Mouse (Mus musculus): ENCODE data around the gene Dcps. TPM values are rescaled to one million over a fixed set of nuclear protein-coding genes. Genes with fewer than 3 reads are reported as not detected.

The Dcps gene
- polyA plus RNA-seq (2015; fragmentation: Nextera tagmentation; extraction: Ambion mirVana), result 58.6 and 62.9 TPM in 2 replicates

GRCm38 (mm10) chr9:35175251-35176123, at the start of gene Dcps:
Gene Dcps, minus strand, starts transcription at chr9:35176061.
- Histone ChIP-seq H3K4me1 (replicated peaks) (peaks cover 34% of the 10 kb centered on the region), H3K27ac (peak within 1 kb of the TSS; percentile 82), H3K9ac (peak within 1 kb of the TSS; percentile 82), H3K27me3 (no peaks in the 10 kb centered on the region), H3K4me2 (peak within 1 kb of the TSS; percentile 91), H3K36me3 (peaks cover 7% of the 10 kb centered on the region), H3K9me3 (replicated peaks) (no peaks in the 10 kb centered on the region), H3K4me3 (replicated peaks) (peak within 1 kb of the TSS; percentile 74)
- WGBS (ENCODE audit: insufficient replicate concordance), result under 1% methylated on average over 38 of the region's 38 CpGs
- DNase-seq, result peak; percentile 80
- ATAC-seq (ENCODE audit: low read depth), result peak; percentile 99

DNA sequence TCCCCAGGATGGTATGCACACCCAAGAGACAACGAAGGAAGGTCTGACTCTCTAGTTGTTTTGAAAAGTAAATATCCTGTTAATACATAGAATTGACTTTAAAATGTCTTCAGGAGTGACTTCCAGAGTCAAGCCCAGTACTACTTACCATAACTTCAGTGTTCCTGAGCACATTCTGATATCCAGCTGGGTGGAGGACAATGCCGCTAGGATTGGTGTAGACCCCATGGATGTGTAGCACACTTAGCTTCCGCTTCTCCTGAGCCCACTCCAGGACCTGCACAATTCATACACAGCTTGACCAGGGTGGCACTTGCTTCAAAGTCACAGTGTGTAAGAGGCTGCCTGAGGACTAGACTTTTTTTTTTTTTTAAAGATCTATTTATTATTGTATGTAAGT, 47.6 kb upstream of the Dcps start:
- Histone ChIP-seq H3K27me3 (no peaks in the 10 kb centered on the region), H3K36me3 (peaks cover 29% of the 10 kb centered on the region), H3K9me3 (replicated peaks) (no peaks in the 10 kb centered on the region), H3K9ac (no peak overlapping the region), H3K4me3 (replicated peaks) (no peak overlapping the region), H3K4me2 (no peak overlapping the region), H3K4me1 (replicated peaks) (no peaks in the 10 kb centered on the region), H3K27ac (no peak overlapping the region)
- no peak for DNase-seq
- ATAC-seq (ENCODE audit: low read depth), result no peak
- 89% methylated on average over 3 of the region's 3 CpGs for WGBS (ENCODE audit: insufficient replicate concordance)

- DNase-seq (no peak), ATAC-seq (ENCODE audit: low read depth) (no peak)
- Histone ChIP-seq H3K9ac (no peak overlapping the region), H3K27me3 (no peaks in the 10 kb centered on the region), H3K4me3 (replicated peaks) (no peak overlapping the region), H3K27ac (no peak overlapping the region), H3K9me3 (replicated peaks) (no peaks in the 10 kb centered on the region), H3K4me1 (replicated peaks) (no peaks in the 10 kb centered on the region), H3K36me3 (peaks cover 70% of the 10 kb centered on the region), H3K4me2 (no peak overlapping the region)
- 64% methylated on average over 1 of the region's 1 CpGs for WGBS (ENCODE audit: insufficient replicate concordance)
Observed at GRCm38 (mm10) chr9:35217963-35218362, 42.1 kb upstream of the Dcps start.

- Histone ChIP-seq H3K27me3 (no peaks in the 10 kb centered on the region), H3K9ac (peak overlapping the region; percentile 86), H3K4me2 (peak overlapping the region; percentile 80), H3K27ac (peak overlapping the region; percentile 75), H3K9me3 (replicated peaks) (no peaks in the 10 kb centered on the region), H3K4me1 (replicated peaks) (peaks cover 25% of the 10 kb centered on the region), H3K4me3 (replicated peaks) (peak overlapping the region; percentile 89), H3K36me3 (peaks cover 73% of the 10 kb centered on the region)
- DNase-seq, result no peak
- WGBS (ENCODE audit: insufficient replicate concordance), result 29% methylated on average over 26 of the region's 26 CpGs
- no peak for ATAC-seq (ENCODE audit: low read depth)
Observed at GRCm38 (mm10) chr9:35211573-35212511, 36.0 kb upstream of the Dcps start.

GRCm38 (mm10) chr9:35210542-35211474, 34.9 kb upstream of the Dcps start, which contains the start of gene Foxred1:
Gene Foxred1, minus strand, starts transcription at chr9:35211055.
- peak; percentile 99 for DNase-seq
- H3K9me3 ChIP-seq (replicated peaks), result no peaks in the 10 kb centered on the region
- H3K4me3 ChIP-seq (replicated peaks), result peak within 1 kb of the TSS; percentile 89
- ATAC-seq (ENCODE audit: low read depth), result peak; percentile 99
- under 1% methylated on average over 72 of the region's 72 CpGs for WGBS (ENCODE audit: insufficient replicate concordance)
- H3K4me2 ChIP-seq, result peak within 1 kb of the TSS; percentile 95
- H3K36me3 ChIP-seq, result peaks cover 74% of the 10 kb centered on the region
- H3K9ac ChIP-seq, result peak within 1 kb of the TSS; percentile 90
- peak within 1 kb of the TSS; percentile 84 for H3K27ac ChIP-seq
- H3K27me3 ChIP-seq, result no peaks in the 10 kb centered on the region
- H3K4me1 ChIP-seq (replicated peaks), result peaks cover 25% of the 10 kb centered on the region

- peaks cover 53% of the 10 kb centered on the region for H3K36me3 ChIP-seq
- H3K9me3 ChIP-seq (replicated peaks), result no peaks in the 10 kb centered on the region
- H3K27ac ChIP-seq, result no peak overlapping the region
- peaks cover 47% of the 10 kb centered on the region for H3K4me1 ChIP-seq (replicated peaks)
- H3K27me3 ChIP-seq, result no peaks in the 10 kb centered on the region
- H3K4me2 ChIP-seq, result no peak overlapping the region
- DNase-seq, result no peak
- no peak overlapping the region for H3K4me3 ChIP-seq (replicated peaks)
- WGBS (ENCODE audit: insufficient replicate concordance), result 79% methylated on average over 2 of the region's 2 CpGs
- no peak for ATAC-seq (ENCODE audit: low read depth)
- H3K9ac ChIP-seq, result no peak overlapping the region
Observed at GRCm38 (mm10) chr9:35204421-35204820, 28.6 kb upstream of the Dcps start.

DNA sequence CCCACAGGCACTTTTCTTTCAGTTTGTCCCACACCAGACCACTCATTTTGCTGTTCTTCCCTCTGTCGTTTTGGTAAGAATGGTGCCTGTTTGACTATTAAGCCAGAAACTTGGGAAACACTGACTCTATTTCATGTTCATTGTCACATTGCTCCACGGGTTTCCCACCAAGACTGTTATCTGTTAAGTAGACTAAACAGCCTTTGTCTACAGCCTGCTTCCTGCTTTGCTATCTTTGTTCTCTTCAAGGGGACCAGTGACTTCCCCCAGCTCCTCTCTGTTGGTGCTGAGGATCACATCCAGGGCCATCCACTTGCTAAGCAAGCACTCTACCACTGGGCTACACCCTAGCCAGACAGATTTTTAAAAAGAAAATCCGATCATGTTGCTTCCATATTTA, 27.7 kb upstream of the Dcps start:
- Histone ChIP-seq H3K27ac (0 out of 2 replicates have a peak overlapping the region, but pooled peaks have one; percentile 4), H3K27me3 (no peaks in the 10 kb centered on the region), H3K4me3 (replicated peaks) (no peak overlapping the region), H3K4me1 (replicated peaks) (peaks cover 50% of the 10 kb centered on the region), H3K4me2 (no peak overlapping the region), H3K36me3 (peaks cover 45% of the 10 kb centered on the region), H3K9ac (no peak overlapping the region), H3K9me3 (replicated peaks) (no peaks in the 10 kb centered on the region)
- DNase-seq, result no peak
- no peak for ATAC-seq (ENCODE audit: low read depth)
- 27% methylated on average over 3 of the region's 3 CpGs for WGBS (ENCODE audit: insufficient replicate concordance)

GRCm38 (mm10) chr9:35200529-35201060, 24.7 kb upstream of the Dcps start:
- peaks cover 54% of the 10 kb centered on the region for H3K4me1 ChIP-seq (replicated peaks)
- 15% methylated on average over 9 of the region's 9 CpGs for WGBS (ENCODE audit: insufficient replicate concordance)
- peak overlapping the region; percentile 68 for H3K27ac ChIP-seq

GRCm38 (mm10) chr9:35199772-35200471, 24.1 kb upstream of the Dcps start, which contains the start of the genes Srpr and Tirap:
Gene Srpr, plus strand, starts transcription at chr9:35200175.
Gene Tirap, minus strand, starts transcription at chr9:35200291.
- ATAC-seq (ENCODE audit: low read depth) (peak; percentile 89), DNase-seq (peak; percentile 88)
- peak within 1 kb of the TSS; percentile 74 for H3K4me3 ChIP-seq (replicated peaks)
- under 1% methylated on average over 44 of the region's 44 CpGs for WGBS (ENCODE audit: insufficient replicate concordance)
- H3K36me3 ChIP-seq, result peaks cover 9% of the 10 kb centered on the region
- H3K27me3 ChIP-seq, result no peaks in the 10 kb centered on the region
- H3K27ac ChIP-seq, result peak within 1 kb of the TSS; percentile 68
- peak within 1 kb of the TSS; percentile 84 for H3K9ac ChIP-seq
- H3K4me1 ChIP-seq (replicated peaks), result peaks cover 54% of the 10 kb centered on the region
- peak within 1 kb of the TSS; percentile 88 for H3K4me2 ChIP-seq
- no peaks in the 10 kb centered on the region for H3K9me3 ChIP-seq (replicated peaks)

More at GRCm38 (mm10) chr9:35200529-35201060, 24.7 kb upstream of the Dcps start:
- DNase-seq (peak; percentile 59), ATAC-seq (ENCODE audit: low read depth) (peak; percentile 74)
- peak overlapping the region; percentile 74 for H3K4me3 ChIP-seq (replicated peaks)
- no peaks in the 10 kb centered on the region for H3K9me3 ChIP-seq (replicated peaks)
- H3K36me3 ChIP-seq, result peaks cover 15% of the 10 kb centered on the region
- peak overlapping the region; percentile 88 for H3K4me2 ChIP-seq
- H3K9ac ChIP-seq, result peak overlapping the region; percentile 84
- no peaks in the 10 kb centered on the region for H3K27me3 ChIP-seq

Measured in liver, embryonic 13.5 days (tissue).